Mouse (Mus musculus) limb, embryonic 10.5 days (tissue): ENCODE measurements at regions not wholly inside any gene's neighbourhood (a gene's known extent, or its start where the extent isn't known, plus 50 kb on each side); places are given as distances from the start of the nearest gene placed in this dataset.

Experiments used
- DNase-seq: peaks from one replicate; pipeline ENCODE4 v3.0.0-alpha.2; 2017; ENCODE audit warnings: low spot score
- H3K27ac ChIP-seq: fragments of 300-500 bp; sonication (generic); 2 replicates; pipeline ENCODE4 v1.5.1; 2016; ENCODE audit warnings: mild to moderate bottlenecking
- H3K27me3 ChIP-seq: fragments of 300-500 bp; sonication (generic); 2 replicates; pipeline ENCODE4 v1.6.1; 2016; ENCODE audit warnings: low read depth, mild to moderate bottlenecking; ENCODE audit not compliant: poor library complexity, severe bottlenecking
- H3K36me3 ChIP-seq: fragments of 300-500 bp; sonication (generic); 2 replicates; pipeline ENCODE4 v1.6.1; 2016; ENCODE audit warnings: mild to moderate bottlenecking, moderate library complexity
- H3K4me1 ChIP-seq: fragments of 300-500 bp; sonication (generic); 2 replicates; pipeline ENCODE4 v1.6.1; 2016
- H3K4me3 ChIP-seq: fragments of 300-500 bp; sonication (generic); 2 replicates; pipeline ENCODE4 v1.5.1; 2016; ENCODE audit warnings: mild to moderate bottlenecking, moderate library complexity
- H3K9me3 ChIP-seq: fragments of 300-500 bp; sonication (generic); replicated peaks from 2 replicates; pipeline ENCODE4 v1.6.1; 2016; ENCODE audit warnings: mild to moderate bottlenecking
- WGBS: fragments of 180-500 bp; shearing (Covaris S2); methylation state at CpG from one replicate; pipeline ENCODE4 v1.1.7; 2016; 5-methylcytosine and 5-hydroxymethylcytosine counted together

GRCm38 (mm10) chr5:126699314-126699713 is 542.3 kb upstream of the Tmem132c start:
- no peak overlapping the region for H3K27ac ChIP-seq
- H3K36me3 ChIP-seq: no peaks in the 10 kb centered on the region
- no peaks in the 10 kb centered on the region; the same call in 1 of the 2 replicates for H3K4me1 ChIP-seq
- H3K4me3 ChIP-seq: no peak overlapping the region
- no peaks in the 10 kb centered on the region for H3K9me3 ChIP-seq
- H3K27me3 ChIP-seq: no peaks in the 10 kb centered on the region
- 59% methylated on average over 4 of the region's 4 CpGs for WGBS
- DNase-seq: no peak

GRCm38 (mm10) chr5:126703516-126704282 is 537.9 kb upstream of the Tmem132c start:
- no peak overlapping the region for H3K4me3 ChIP-seq
- no peaks in the 10 kb centered on the region for H3K36me3 ChIP-seq
- no peaks in the 10 kb centered on the region for H3K27me3 ChIP-seq
- no peaks in the 10 kb centered on the region; the same call in 1 of the 2 replicates for H3K4me1 ChIP-seq
- no peaks in the 10 kb centered on the region for H3K9me3 ChIP-seq
- H3K27ac ChIP-seq: no peak overlapping the region
- 63% methylated on average over 8 of the region's 8 CpGs for WGBS
- no peak for DNase-seq

- Histone ChIP-seq H3K9me3 (no peaks in the 10 kb centered on the region), H3K27me3 (no peaks in the 10 kb centered on the region), H3K4me3 (no peak overlapping the region), H3K4me1 (no peaks in the 10 kb centered on the region; the same call in 1 of the 2 replicates), H3K36me3 (no peaks in the 10 kb centered on the region), H3K27ac (no peak overlapping the region)
- WGBS: 56% methylated on average over 11 of the region's 11 CpGs
- DNase-seq: no peak
These were observed 535.7 kb upstream of the Tmem132c start for GRCm38 (mm10) chr5:126705871-126706270.

GRCm38 (mm10) chr5:126706701-126707100 is 534.9 kb upstream of the Tmem132c start:
- Histone ChIP-seq H3K4me3 (no peak overlapping the region), H3K9me3 (no peaks in the 10 kb centered on the region), H3K4me1 (no peaks in the 10 kb centered on the region; the same call in 1 of the 2 replicates), H3K36me3 (no peaks in the 10 kb centered on the region), H3K27ac (no peak overlapping the region), H3K27me3 (no peaks in the 10 kb centered on the region)
- 83% methylated on average over 4 of the region's 4 CpGs for WGBS
- DNase-seq: no peak

- Histone ChIP-seq H3K4me3 (no peak overlapping the region), H3K36me3 (no peaks in the 10 kb centered on the region), H3K9me3 (no peaks in the 10 kb centered on the region), H3K27ac (no peak overlapping the region), H3K27me3 (no peaks in the 10 kb centered on the region), H3K4me1 (no peaks in the 10 kb centered on the region; the same call in 1 of the 2 replicates)
- DNase-seq: no peak
- 43% methylated on average over 6 of the region's 6 CpGs for WGBS
These were observed 526.9 kb upstream of the Tmem132c start for GRCm38 (mm10) chr5:126714672-126715071.

- DNase-seq: no peak
- Histone ChIP-seq H3K36me3 (no peaks in the 10 kb centered on the region), H3K27ac (no peak overlapping the region), H3K4me1 (peaks cover 5% of the 10 kb centered on the region), H3K27me3 (no peaks in the 10 kb centered on the region), H3K4me3 (no peak overlapping the region), H3K9me3 (no peaks in the 10 kb centered on the region)
- WGBS: 99% methylated on average over 2 of the region's 2 CpGs
These were observed 523.2 kb upstream of the Tmem132c start for GRCm38 (mm10) chr5:126718421-126718820.

GRCm38 (mm10) chr5:126721300-126721699 is 520.3 kb upstream of the Tmem132c start:
- H3K9me3 ChIP-seq: no peaks in the 10 kb centered on the region
- H3K36me3 ChIP-seq: no peaks in the 10 kb centered on the region
- no peak for DNase-seq
- peaks cover 17% of the 10 kb centered on the region for H3K4me1 ChIP-seq
- no peak overlapping the region for H3K27ac ChIP-seq
- H3K4me3 ChIP-seq: no peak overlapping the region
- no peaks in the 10 kb centered on the region for H3K27me3 ChIP-seq
- WGBS: 77% methylated on average over 2 of the region's 2 CpGs

GRCm38 (mm10) chr5:126723304-126724295 is 518.0 kb upstream of the Tmem132c start:
- H3K27ac ChIP-seq: no peak overlapping the region
- peaks cover 17% of the 10 kb centered on the region for H3K4me1 ChIP-seq
- no peaks in the 10 kb centered on the region for H3K27me3 ChIP-seq
- H3K9me3 ChIP-seq: no peaks in the 10 kb centered on the region
- H3K4me3 ChIP-seq: no peak overlapping the region
- H3K36me3 ChIP-seq: no peaks in the 10 kb centered on the region
- 50% methylated on average over 10 of the region's 10 CpGs for WGBS
- DNase-seq: no peak

- no peaks in the 10 kb centered on the region for H3K27me3 ChIP-seq
- no peak overlapping the region for H3K4me3 ChIP-seq
- H3K36me3 ChIP-seq: no peaks in the 10 kb centered on the region
- no peak overlapping the region for H3K27ac ChIP-seq
- 79% methylated on average over 9 of the region's 9 CpGs for WGBS
- H3K9me3 ChIP-seq: no peaks in the 10 kb centered on the region
- no peak for DNase-seq
- H3K4me1 ChIP-seq: peaks cover 17% of the 10 kb centered on the region
These were observed 517.3 kb upstream of the Tmem132c start for GRCm38 (mm10) chr5:126724329-126724728.

- DNase-seq: peak; percentile 83
- Histone ChIP-seq H3K27ac (peak overlapping the region; percentile 78), H3K27me3 (no peaks in the 10 kb centered on the region), H3K4me1 (peaks cover 3% of the 10 kb centered on the region; the same call in 1 of the 2 replicates), H3K4me3 (peak overlapping the region; percentile 36), H3K36me3 (no peaks in the 10 kb centered on the region), H3K9me3 (no peaks in the 10 kb centered on the region)
- WGBS: 7% methylated on average over 7 of the region's 15 CpGs
These were observed 508.1 kb upstream of the Tmem132c start for GRCm38 (mm10) chr5:126733470-126733869.

- H3K27me3 ChIP-seq: no peaks in the 10 kb centered on the region
- peaks cover 3% of the 10 kb centered on the region; the same call in 1 of the 2 replicates for H3K4me1 ChIP-seq
- no peak overlapping the region for H3K4me3 ChIP-seq
- H3K27ac ChIP-seq: no peak overlapping the region
- DNase-seq: no peak
- no peaks in the 10 kb centered on the region for H3K9me3 ChIP-seq
- H3K36me3 ChIP-seq: no peaks in the 10 kb centered on the region
These were observed 505.9 kb upstream of the Tmem132c start for GRCm38 (mm10) chr5:126735733-126736132.

GRCm38 (mm10) chr5:126737681-126738080 is 503.9 kb upstream of the Tmem132c start:
- WGBS: 82% methylated on average over 4 of the region's 4 CpGs
- Histone ChIP-seq H3K27ac (no peak overlapping the region), H3K4me1 (peaks cover 5% of the 10 kb centered on the region; the same call in 1 of the 2 replicates), H3K36me3 (no peaks in the 10 kb centered on the region), H3K9me3 (no peaks in the 10 kb centered on the region), H3K4me3 (no peak overlapping the region), H3K27me3 (no peaks in the 10 kb centered on the region)
- DNase-seq: no peak
